Mouse (Mus musculus) embryonic facial prominence, embryonic 14.5 days (tissue): ENCODE data around the gene 2010315B03Rik. TPM values are rescaled to one million over a fixed set of nuclear protein-coding genes. Genes with fewer than 3 reads are reported as not detected.
A peak's percentile ranks its signal among the peaks of the same experiment; 100 is the strongest.

Experiments used
- ATAC-seq: fragments of 200-750 bp; cut with Nextera tagmentation; 2 replicates; pipeline ENCODE4 v1.8.0; 2017; ENCODE audit warnings: low read depth, moderate number of reproducible peaks, moderate TSS enrichment
- DNase-seq: peaks from one replicate; pipeline ENCODE4 v3.0.0-alpha.2; 2015; ENCODE audit warnings: low spot score
- H3K27ac ChIP-seq: fragments of 300-500 bp; sonication (generic); replicated peaks from 2 replicates; pipeline ENCODE4 v1.5.1; 2014; ENCODE audit warnings: low read depth, mild to moderate bottlenecking, low read length, moderate library complexity
- H3K27me3 ChIP-seq: fragments of 300-500 bp; sonication (generic); replicated peaks from 2 replicates; pipeline ENCODE4 v1.6.1; 2014; ENCODE audit warnings: low read length; ENCODE audit not compliant: control insufficient read depth, insufficient read depth
- H3K36me3 ChIP-seq: fragments of 300-500 bp; sonication (generic); 2 replicates; pipeline ENCODE4 v1.6.1; 2014; ENCODE audit warnings: low read length, mixed read lengths; ENCODE audit not compliant: control insufficient read depth, insufficient read depth
- H3K4me1 ChIP-seq: fragments of 300-500 bp; sonication (generic); 2 replicates; pipeline ENCODE4 v1.6.1; 2014; ENCODE audit warnings: antibody characterized with exemption, low read length; ENCODE audit not compliant: control insufficient read depth, insufficient read depth
- H3K4me2 ChIP-seq: fragments of 300-500 bp; sonication (generic); 2 replicates; pipeline ENCODE4 v1.6.1; 2014; ENCODE audit warnings: low read depth, mild to moderate bottlenecking, low read length, moderate library complexity, mixed read lengths
- H3K4me3 ChIP-seq: fragments of 300-500 bp; sonication (generic); 2 replicates; pipeline ENCODE4 v1.5.1; 2014; ENCODE audit warnings: low read depth, mild to moderate bottlenecking, low read length
- H3K9ac ChIP-seq: fragments of 300-500 bp; sonication (generic); 2 replicates; pipeline ENCODE4 v1.6.1; 2014; ENCODE audit warnings: low read depth, mild to moderate bottlenecking, low read length, moderate library complexity, mixed read lengths
- H3K9me3 ChIP-seq: fragments of 300-500 bp; sonication (generic); 2 replicates; pipeline ENCODE4 v1.6.1; 2016; ENCODE audit warnings: low read length; ENCODE audit not compliant: control insufficient read depth
- WGBS: fragments of 180-500 bp; shearing (Covaris S2); extraction: QIAGEN DNeasy Blood & Tissue Kit; methylation state at CpG from one replicate; pipeline ENCODE4 v1.1.7; 2014; 5-methylcytosine and 5-hydroxymethylcytosine counted together
- polyA plus RNA-seq: library from polyadenylated mRNA; unstranded; fragments of >200 nt; fragmentation: Nextera tagmentation; extraction: Ambion mirVana; gene quantifications from 2 replicates; pipeline ENCODE4 v1.2.1, GENCODE M21; 2014

2010315B03Rik gene
- 4.8 and 5.8 TPM in 2 replicates for polyA plus RNA-seq

DNA sequence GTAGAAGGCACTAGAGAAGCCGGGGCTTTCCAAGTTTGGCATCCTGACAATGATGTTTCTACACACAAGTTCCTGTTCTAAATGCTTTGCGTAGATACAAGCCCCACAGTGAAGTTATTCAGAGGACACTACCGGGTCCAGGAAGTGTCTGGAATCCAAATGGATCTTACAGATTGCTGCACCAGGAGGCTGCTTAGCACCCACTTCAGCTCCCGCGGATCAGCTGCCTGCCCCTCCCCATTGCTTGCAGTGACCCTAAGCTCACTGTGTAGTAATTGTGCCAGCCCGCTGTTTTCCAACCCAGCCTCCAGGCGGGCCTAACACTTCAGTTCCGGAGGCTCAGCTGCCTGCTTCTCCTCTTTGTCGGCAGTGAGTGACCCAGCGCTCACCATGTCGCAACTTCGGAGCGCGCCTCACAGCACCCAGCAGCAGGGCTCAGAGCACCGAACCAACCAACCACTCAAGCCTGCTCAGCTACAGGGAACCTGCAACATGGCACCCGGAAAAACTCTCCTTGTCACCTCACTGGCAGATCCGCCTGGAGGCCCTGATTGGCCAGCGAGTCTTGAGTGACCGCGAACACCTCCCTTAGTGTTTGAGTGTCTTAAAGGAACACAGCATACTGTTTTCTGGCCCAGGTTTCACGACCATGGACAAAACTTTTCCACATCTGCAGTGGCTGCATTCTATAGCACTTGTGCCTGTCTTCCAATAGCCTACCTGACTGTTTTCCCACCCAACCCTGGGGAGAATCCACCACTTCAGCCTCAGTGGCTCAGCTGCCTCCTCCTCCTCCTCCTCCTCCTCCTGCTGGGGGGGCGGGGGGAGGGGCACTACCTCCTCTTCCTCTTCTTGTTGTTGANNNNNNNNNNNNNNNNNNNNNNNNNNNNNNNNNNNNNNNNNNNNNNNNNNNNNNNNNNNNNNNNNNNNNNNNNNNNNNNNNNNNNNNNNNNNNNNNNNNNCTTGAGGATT is at the start of gene 2010315B03Rik:
TSS of gene 2010315B03Rik (minus strand) at position 526 of the 972 bp plus-strand sequence.
- peak within 1 kb of the TSS; percentile 77 for H3K9ac ChIP-seq
- H3K4me3 ChIP-seq: peak within 1 kb of the TSS; percentile 66
- peak within 1 kb of the TSS; percentile 51 for H3K4me2 ChIP-seq
- DNase-seq (peak; percentile 96), ATAC-seq (peak; percentile 99)
- no peaks in the 10 kb centered on the region for H3K4me1 ChIP-seq
- no peaks in the 10 kb centered on the region for H3K27me3 ChIP-seq
- WGBS: under 1% methylated on average over 21 of the region's 22 CpGs
- H3K9me3 ChIP-seq: 0 out of 2 replicates have a peak, but pooled peaks cover 3% of the 10 kb centered on the region
- peak within 1 kb of the TSS; percentile 82; the same call in 1 of the 2 replicates for H3K27ac ChIP-seq
- H3K36me3 ChIP-seq: no peaks in the 10 kb centered on the region

DNA sequence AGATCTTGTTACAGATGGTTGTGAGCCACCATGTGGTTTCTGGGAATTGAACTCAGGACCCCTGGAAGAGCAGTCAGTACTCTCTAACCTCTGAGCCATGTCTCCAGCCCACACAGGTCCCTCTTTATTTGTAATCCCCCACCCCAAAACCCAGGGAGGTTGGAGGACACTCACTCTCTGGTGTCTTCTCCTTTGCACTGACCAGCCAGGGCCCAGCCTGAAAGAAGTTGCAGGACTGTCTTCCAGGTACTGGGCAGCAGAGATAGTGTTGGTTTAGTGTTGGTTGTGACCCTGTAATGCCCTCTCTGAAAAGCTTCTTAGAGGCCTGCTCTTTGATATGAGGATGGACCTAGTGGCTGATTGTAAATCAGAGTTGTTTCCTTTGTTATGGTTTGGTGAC is 994 bp downstream of the 2010315B03Rik start:
- Histone ChIP-seq H3K36me3 (no peaks in the 10 kb centered on the region), H3K4me3 (peak overlapping the region; percentile 66), H3K27ac (0 out of 2 replicates have a peak overlapping the region, but pooled peaks have one; percentile 82), H3K27me3 (no peaks in the 10 kb centered on the region), H3K9ac (peak overlapping the region; percentile 77), H3K9me3 (no peaks in the 10 kb centered on the region), H3K4me2 (peak overlapping the region; percentile 51), H3K4me1 (no peaks in the 10 kb centered on the region)
- ATAC-seq (no peak), DNase-seq (no peak)

DNA sequence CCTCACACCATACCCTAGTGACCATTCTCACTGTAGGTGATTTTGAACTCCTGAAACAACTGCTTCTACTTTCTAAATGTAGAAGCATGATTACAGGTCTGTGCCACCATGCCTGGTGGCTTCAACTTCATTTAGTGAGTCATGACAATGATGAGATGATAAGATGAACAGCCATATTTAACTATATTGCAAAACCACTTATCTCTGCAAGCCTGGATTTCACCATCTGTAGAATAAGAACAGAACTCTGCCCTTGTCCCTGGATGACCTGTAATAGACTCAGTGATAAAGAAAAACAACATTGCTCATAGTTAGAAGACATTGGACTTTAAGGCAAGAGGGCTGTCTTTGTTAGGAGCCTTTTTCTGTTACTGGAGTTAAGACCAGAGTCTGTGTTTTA is 24.2 kb downstream of the 2010315B03Rik start:
- Histone ChIP-seq H3K36me3 (peaks cover 12% of the 10 kb centered on the region), H3K27me3 (no peaks in the 10 kb centered on the region), H3K27ac (no peak overlapping the region), H3K9ac (no peak overlapping the region), H3K4me2 (no peak overlapping the region), H3K4me1 (no peaks in the 10 kb centered on the region), H3K9me3 (peaks cover 13% of the 10 kb centered on the region), H3K4me3 (no peak overlapping the region)
- DNase-seq: no peak
- ATAC-seq: no peak

GRCm38 (mm10) chr9:124281912-124282686 is 30.4 kb downstream of the 2010315B03Rik start:
- Histone ChIP-seq H3K4me1 (peaks cover 4% of the 10 kb centered on the region; the same call in 1 of the 2 replicates), H3K9ac (peak overlapping the region; percentile 74), H3K9me3 (peaks cover 14% of the 10 kb centered on the region; the same call in 1 of the 2 replicates), H3K4me2 (peak overlapping the region; percentile 52), H3K27ac (peak overlapping the region; percentile 77), H3K4me3 (peak overlapping the region; percentile 77), H3K27me3 (no peaks in the 10 kb centered on the region), H3K36me3 (peaks cover 19% of the 10 kb centered on the region)
- DNase-seq (peak; percentile 96), ATAC-seq (peak; percentile 99)
- WGBS: 0% methylated on average over 22 of the region's 22 CpGs

DNA sequence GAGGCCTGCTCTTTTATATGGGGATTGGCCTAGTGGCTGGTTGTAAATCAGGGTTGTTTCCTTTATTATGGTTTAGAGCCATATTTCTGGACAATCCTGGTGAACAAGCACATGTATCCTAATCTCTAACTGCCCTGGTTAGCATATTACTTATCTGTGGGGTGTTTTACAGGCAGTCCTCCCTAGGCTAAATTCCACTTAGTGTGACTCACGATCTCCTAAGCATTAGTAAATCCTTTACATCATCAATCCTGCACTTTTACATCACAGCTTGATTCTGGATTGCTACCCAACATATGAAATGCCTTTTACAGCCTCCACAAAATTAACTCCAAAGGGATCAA is 31.1 kb downstream of the 2010315B03Rik start:
- DNase-seq (no peak), ATAC-seq (no peak)
- Histone ChIP-seq H3K27ac (peak overlapping the region; percentile 77), H3K27me3 (no peaks in the 10 kb centered on the region), H3K4me2 (peak overlapping the region; percentile 52), H3K9ac (peak overlapping the region; percentile 74), H3K4me3 (peak overlapping the region; percentile 77), H3K4me1 (peaks cover 4% of the 10 kb centered on the region; the same call in 1 of the 2 replicates), H3K9me3 (peaks cover 18% of the 10 kb centered on the region), H3K36me3 (peaks cover 23% of the 10 kb centered on the region)
- WGBS: 8% methylated on average over 1 of the region's 1 CpGs

DNA sequence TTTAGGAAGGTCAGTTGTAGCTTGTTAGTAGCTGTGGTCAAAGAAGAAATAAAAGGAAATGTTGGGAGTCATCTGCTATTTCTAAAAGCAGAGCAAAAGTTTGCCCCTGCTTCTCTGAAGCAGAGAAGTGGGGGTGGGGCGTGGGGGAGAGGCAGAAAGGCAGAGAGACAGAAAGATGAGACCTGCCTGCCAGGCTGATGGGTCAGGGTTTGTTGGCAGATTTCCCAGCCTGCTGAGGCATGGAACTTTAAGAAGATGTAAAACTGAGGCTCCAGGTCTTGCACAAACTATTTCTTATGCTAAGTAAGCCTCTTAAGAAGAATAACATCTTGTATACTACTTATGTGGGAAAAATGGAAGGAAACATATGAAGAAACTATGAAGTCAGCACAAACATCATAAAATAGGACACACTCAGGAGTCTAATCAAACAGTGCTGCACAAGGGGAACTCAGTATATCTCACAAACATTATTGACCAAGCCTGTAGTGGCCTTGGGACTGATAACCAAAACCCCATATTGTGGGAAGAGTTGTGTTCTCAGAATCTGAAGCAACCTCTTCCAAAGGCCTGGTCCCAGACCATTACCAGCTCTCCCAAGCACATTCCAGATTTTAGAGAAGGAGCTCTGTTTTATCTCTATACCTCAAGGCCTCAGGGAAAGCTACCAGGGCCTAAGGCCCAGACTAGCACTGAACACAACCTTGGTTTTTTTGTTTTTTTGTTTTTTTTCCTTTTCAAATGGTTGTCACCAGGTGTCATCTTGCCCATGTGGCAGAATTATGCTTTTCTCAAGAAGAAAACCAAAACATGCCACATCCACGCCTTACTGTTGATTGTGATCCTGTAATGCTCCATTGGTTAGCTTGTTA is 31.7 kb downstream of the 2010315B03Rik start:
- peak overlapping the region; percentile 52 for H3K4me2 ChIP-seq
- H3K9ac ChIP-seq: peak overlapping the region; percentile 74; the same call in 1 of the 2 replicates
- no peak for DNase-seq
- peaks cover 25% of the 10 kb centered on the region for H3K36me3 ChIP-seq
- WGBS: 78% methylated on average over 2 of the region's 2 CpGs
- H3K4me1 ChIP-seq: peaks cover 4% of the 10 kb centered on the region; the same call in 1 of the 2 replicates
- H3K27me3 ChIP-seq: no peaks in the 10 kb centered on the region
- H3K4me3 ChIP-seq: peak overlapping the region; percentile 77
- H3K9me3 ChIP-seq: peaks cover 20% of the 10 kb centered on the region
- no peak for ATAC-seq
- H3K27ac ChIP-seq: no peak overlapping the region

GRCm38 (mm10) chr9:124279300-124279699 is 33.2 kb downstream of the 2010315B03Rik start:
- Histone ChIP-seq H3K9me3 (peaks cover 35% of the 10 kb centered on the region), H3K4me2 (no peak overlapping the region), H3K4me1 (peaks cover 4% of the 10 kb centered on the region; the same call in 1 of the 2 replicates), H3K4me3 (no peak overlapping the region), H3K27me3 (no peaks in the 10 kb centered on the region), H3K27ac (no peak overlapping the region), H3K36me3 (peaks cover 40% of the 10 kb centered on the region), H3K9ac (no peak overlapping the region)
- 39% methylated on average over 2 of the region's 2 CpGs for WGBS
- ATAC-seq (no peak), DNase-seq (no peak)

- DNase-seq (no peak), ATAC-seq (no peak)
- H3K9ac ChIP-seq: no peak overlapping the region
- no peaks in the 10 kb centered on the region for H3K4me1 ChIP-seq
- H3K9me3 ChIP-seq: peaks cover 76% of the 10 kb centered on the region
- H3K4me3 ChIP-seq: no peak overlapping the region
- WGBS: 95% methylated on average over 2 of the region's 2 CpGs
- no peak overlapping the region for H3K27ac ChIP-seq
- peaks cover 58% of the 10 kb centered on the region for H3K36me3 ChIP-seq
- no peak overlapping the region for H3K4me2 ChIP-seq
- no peaks in the 10 kb centered on the region for H3K27me3 ChIP-seq
Measured at GRCm38 (mm10) chr9:124275064-124275463, 37.4 kb downstream of the 2010315B03Rik start.
